Mouse (Mus musculus): ENCODE data around the gene Grik4. TPM values are rescaled to one million over a fixed set of nuclear protein-coding genes. Genes with fewer than 3 reads are reported as not detected.
"Not testable (repeated sequence)": the region's sequence is repeated elsewhere in the genome, so short reads cannot be mapped to it uniquely, and the experiment has no call there.

The Grik4 gene
- polyA plus RNA-seq, 1 experiment from 2014 or later, result 2.8 TPM

DNA sequence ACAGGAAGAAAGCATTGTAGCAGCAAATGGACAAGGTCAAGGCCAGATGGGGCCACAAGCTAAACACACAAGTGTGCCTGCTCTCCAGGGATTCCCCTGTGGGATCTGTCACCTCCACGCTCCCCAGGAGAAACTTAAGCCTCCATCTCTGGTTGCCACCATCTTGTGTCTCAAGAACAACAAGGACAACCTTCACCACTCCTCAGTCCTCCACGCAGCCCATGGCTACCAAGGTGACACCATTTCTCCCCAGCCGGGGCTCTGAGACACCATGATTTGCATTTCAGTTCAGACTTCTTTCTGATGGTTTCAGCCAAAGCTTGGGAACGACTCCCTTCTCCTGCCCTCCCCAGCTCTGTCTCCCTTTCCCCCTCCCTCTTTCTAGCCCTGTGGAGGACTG lies 152.9 kb downstream of the Grik4 start:
- no peak overlapping the region for H3K4me2 ChIP-seq
- H3K9ac ChIP-seq, result no peak overlapping the region
- H3K9me3 ChIP-seq, result no peaks in the 10 kb centered on the region
- H3K27me3 ChIP-seq, result peaks cover 10% of the 10 kb centered on the region
- H3K4me1 ChIP-seq, result peaks cover 13% of the 10 kb centered on the region; the same call in 1 of the 2 replicates
- WGBS, result 71% methylated on average over 4 of the region's 4 CpGs
- no peak overlapping the region for H3K27ac ChIP-seq
- H3K36me3 ChIP-seq (replicated peaks), result no peaks in the 10 kb centered on the region
- ATAC-seq (ENCODE audit: low FRiP score), result no peak
- no peak overlapping the region for H3K4me3 ChIP-seq (replicated peaks)

DNA sequence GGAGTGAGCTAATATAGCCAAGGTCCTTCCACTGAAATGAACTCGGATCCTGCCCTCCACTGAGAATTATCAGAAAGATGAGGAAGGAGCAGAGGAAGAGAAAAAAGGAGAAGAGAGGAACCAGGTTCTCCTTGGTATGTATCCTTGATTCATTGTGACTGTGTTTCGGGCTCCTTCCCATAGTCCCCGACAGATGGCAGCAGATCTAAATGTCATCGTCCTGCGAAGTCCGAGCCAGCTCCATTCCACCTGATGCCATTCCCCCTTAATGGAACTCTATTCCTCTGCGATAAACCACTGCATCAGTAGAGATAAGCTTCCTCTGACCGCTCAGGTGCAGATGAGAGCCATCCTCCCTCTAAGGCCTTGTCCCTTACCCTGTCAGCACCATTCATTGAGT lies 155.8 kb downstream of the Grik4 start:
- Histone ChIP-seq H3K9me3 (no peaks in the 10 kb centered on the region), H3K27me3 (peaks cover 10% of the 10 kb centered on the region), H3K4me2 (no peak overlapping the region), H3K4me3 (replicated peaks) (no peak overlapping the region), H3K27ac (no peak overlapping the region), H3K4me1 (peaks cover 9% of the 10 kb centered on the region; the same call in 1 of the 2 replicates), H3K36me3 (replicated peaks) (no peaks in the 10 kb centered on the region), H3K9ac (no peak overlapping the region)
- ATAC-seq (ENCODE audit: low FRiP score), result no peak
- WGBS, result 23% methylated on average over 8 of the region's 8 CpGs

DNA sequence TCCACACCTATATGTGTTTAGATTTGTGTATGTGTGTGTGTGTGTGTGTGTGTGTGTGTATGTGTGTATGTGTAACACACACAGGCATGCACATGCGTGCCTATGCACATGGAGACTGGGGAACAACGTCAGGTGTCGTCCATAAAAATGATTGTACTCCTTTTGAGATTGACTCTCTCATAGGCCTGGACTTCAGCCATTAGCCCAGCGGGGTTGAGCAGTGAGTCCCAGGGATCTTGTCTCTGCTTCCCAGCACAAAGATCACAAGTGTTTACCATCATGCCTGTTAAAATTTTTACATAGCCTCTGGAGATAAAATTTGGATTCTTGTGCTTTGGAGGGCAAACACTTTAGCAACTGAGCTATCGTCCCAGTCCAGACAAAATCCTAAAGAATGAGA lies 157.4 kb downstream of the Grik4 start:
- 0 out of 2 replicates have a peak, but pooled peaks cover 2% of the 10 kb centered on the region for H3K4me1 ChIP-seq
- H3K27ac ChIP-seq, result no peak overlapping the region
- H3K36me3 ChIP-seq (replicated peaks), result no peaks in the 10 kb centered on the region
- ATAC-seq (ENCODE audit: low FRiP score), result no peak
- WGBS, result 86% methylated on average over 5 of the region's 5 CpGs
- no peaks in the 10 kb centered on the region for H3K9me3 ChIP-seq
- H3K9ac ChIP-seq, result no peak overlapping the region
- no peak overlapping the region for H3K4me2 ChIP-seq
- no peak overlapping the region for H3K4me3 ChIP-seq (replicated peaks)
- H3K27me3 ChIP-seq, result peaks cover 5% of the 10 kb centered on the region; the same call in 1 of the 2 replicates

DNA sequence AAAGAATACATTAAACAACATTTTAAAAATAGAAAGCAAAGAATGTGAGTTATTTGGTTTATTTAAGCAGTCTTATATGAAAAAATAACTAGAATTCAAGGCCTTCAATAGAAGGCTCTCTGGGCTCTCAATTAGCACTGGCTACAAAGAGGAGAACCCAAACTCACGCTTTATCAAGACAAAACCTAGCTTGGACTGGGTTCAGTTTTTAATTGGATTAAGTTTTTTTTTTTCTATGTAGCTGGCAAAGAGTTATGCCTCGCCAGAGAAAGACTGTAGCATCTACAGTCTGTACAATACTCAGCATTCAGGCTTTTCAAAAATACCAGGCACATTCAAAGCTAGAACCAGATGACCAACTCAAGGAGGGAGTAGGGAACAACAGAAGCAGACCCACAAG lies 158.0 kb downstream of the Grik4 start:
- no peaks in the 10 kb centered on the region for H3K36me3 ChIP-seq (replicated peaks)
- WGBS, result 30% methylated on average over 2 of the region's 2 CpGs
- no peak overlapping the region for H3K27ac ChIP-seq
- no peak overlapping the region for H3K4me2 ChIP-seq
- no peak for ATAC-seq (ENCODE audit: low FRiP score)
- H3K4me1 ChIP-seq, result no peaks in the 10 kb centered on the region
- no peak overlapping the region for H3K4me3 ChIP-seq (replicated peaks)
- 0 out of 2 replicates have a peak, but pooled peaks cover 5% of the 10 kb centered on the region for H3K27me3 ChIP-seq
- no peaks in the 10 kb centered on the region for H3K9me3 ChIP-seq
- H3K9ac ChIP-seq, result no peak overlapping the region

DNA sequence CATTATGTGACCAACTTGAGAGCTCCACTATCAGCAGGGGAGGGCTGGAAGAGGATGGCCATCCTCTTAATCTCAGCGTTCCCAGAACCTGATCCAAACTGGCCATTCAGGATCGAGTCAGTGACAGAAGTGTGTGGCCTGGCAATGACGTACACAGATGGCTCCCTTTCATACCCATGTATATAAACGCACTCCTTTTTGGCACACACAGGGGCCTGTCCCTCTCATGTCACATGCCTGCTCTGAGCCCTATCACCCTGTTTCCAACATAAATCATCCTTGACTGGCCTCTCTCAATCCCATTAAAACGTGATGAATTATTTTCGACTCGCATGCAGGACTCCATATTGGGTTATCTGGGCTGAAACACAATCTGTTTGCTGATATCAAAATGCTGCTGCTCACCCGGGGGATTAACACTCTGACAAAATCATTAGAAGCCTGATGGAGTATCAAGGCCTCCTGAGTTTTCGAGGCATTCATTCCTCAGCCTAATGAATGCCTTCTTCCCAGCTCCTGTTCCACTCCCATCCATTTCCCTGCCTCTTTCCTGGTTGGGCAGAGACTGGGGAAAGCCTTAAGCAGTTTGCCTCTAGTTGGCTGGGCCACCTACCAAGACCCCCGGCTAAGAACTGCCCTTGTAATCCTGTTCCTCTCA lies 159.0 kb downstream of the Grik4 start:
- H3K9me3 ChIP-seq, result no peaks in the 10 kb centered on the region
- no peak for ATAC-seq (ENCODE audit: low FRiP score)
- H3K4me3 ChIP-seq (replicated peaks), result no peak overlapping the region
- 70% methylated on average over 10 of the region's 10 CpGs for WGBS
- no peaks in the 10 kb centered on the region for H3K4me1 ChIP-seq
- 0 out of 2 replicates have a peak, but pooled peaks cover 5% of the 10 kb centered on the region for H3K27me3 ChIP-seq
- no peak overlapping the region for H3K27ac ChIP-seq
- H3K36me3 ChIP-seq (replicated peaks), result no peaks in the 10 kb centered on the region
- no peak overlapping the region for H3K4me2 ChIP-seq
- no peak overlapping the region for H3K9ac ChIP-seq

DNA sequence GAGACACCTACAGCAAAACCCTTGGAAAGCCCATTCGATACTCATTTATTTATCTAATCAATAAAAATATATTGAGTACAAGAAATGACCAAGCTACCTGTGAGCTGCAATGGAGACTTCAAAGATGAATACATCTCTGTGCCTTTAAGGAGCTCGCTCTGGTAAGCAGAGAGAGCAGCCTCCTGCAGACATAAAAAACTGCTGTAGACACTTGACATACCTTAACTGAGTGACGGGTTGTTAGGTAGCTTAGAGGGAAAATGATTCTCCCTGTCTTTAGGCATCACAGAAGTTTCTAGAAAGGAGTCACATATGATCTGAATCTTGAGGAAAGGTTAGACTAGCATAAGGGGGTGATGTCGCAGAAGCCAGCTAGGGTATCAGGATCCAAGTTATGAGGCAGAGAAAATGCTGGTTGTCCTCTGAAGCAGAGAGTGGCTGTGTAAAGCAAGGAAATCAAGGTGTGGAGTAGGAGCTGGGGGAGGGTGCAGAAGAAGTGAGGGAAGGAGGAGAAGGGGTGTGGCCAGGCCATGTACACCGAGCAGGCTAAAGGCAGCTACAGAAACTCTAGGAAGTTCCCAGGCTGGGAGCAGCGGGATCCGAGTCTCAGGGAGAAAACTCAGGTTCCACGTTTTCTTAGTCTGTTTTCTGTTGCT lies 160.9 kb downstream of the Grik4 start:
- Histone ChIP-seq H3K36me3 (replicated peaks) (no peaks in the 10 kb centered on the region), H3K4me1 (no peaks in the 10 kb centered on the region), H3K4me3 (replicated peaks) (no peak overlapping the region), H3K9me3 (no peaks in the 10 kb centered on the region), H3K27ac (no peak overlapping the region), H3K9ac (no peak overlapping the region), H3K27me3 (0 out of 2 replicates have a peak, but pooled peaks cover 5% of the 10 kb centered on the region), H3K4me2 (no peak overlapping the region)
- WGBS, result 52% methylated on average over 8 of the region's 8 CpGs
- no peak for ATAC-seq (ENCODE audit: low FRiP score)

DNA sequence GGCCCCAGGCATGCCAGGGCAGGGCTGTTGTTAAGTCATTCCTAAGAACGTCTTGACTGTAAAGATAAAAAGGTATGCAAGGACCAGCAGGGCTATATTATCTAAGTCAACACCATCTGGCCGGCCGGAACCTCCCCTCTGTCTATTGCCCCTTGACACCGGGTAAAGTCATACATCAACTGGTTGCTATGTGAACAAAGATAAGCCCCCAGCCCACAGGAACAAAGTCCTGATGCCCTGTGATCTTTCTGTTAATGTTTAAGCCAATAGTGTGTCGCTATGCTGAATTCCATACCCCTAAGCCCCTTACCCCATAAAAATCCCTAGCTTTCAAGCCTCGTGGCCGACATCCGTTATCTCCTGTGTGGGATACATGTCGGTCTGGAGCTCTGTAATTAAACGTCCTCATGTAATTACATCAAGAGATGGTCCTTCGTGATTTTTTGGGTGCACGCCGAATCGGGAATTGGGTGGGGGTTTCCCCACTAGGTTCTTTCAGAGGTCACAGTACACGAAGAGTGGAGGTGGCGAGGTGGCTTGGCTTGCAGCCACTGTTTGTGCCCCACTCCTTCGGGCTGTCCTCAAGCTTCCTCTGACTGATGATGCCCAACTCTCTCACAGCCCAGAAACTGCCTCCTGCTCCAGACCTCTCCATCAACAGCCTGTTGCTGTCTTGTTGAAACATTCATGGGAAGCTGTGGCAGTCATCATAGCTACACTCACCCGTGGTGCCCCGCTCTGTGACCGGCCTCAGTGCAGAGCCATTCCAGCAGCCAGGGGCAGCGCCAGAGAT lies 165.6 kb downstream of the Grik4 start:
- WGBS, result 86% methylated on average over 21 of the region's 21 CpGs
- H3K36me3 ChIP-seq (replicated peaks); H3K4me2 ChIP-seq; H3K4me1 ChIP-seq; H3K27me3 ChIP-seq; H3K4me3 ChIP-seq (replicated peaks); H3K9ac ChIP-seq; H3K9me3 ChIP-seq; ATAC-seq (ENCODE audit: low FRiP score): not testable (repeated sequence)
- H3K27ac ChIP-seq, result 0 out of 2 replicates have a peak overlapping the region, but pooled peaks have one; percentile 0

DNA sequence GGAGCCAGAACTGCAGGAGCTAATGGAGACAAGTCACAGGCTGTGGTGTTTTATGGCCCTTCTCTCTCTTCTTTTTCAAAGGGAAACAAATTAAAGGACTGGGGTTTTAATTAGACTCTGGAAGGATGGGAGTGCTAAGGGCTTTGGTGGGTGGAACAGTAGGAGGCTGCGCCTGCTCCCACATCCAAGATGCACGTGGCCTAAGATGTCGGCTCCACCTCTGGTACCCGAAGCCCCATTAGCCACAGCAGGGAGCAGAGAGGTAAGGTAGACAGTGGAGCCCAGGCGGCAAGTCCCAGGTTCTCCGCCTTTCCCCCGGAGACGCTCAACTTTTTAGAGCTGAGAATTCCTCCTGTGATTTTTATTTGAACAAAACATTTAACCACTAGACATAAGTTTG lies 166.4 kb downstream of the Grik4 start:
- Histone ChIP-seq H3K4me3 (replicated peaks) (no peak overlapping the region), H3K4me2 (no peak overlapping the region), H3K9ac (no peak overlapping the region), H3K36me3 (replicated peaks) (no peaks in the 10 kb centered on the region), H3K4me1 (peaks cover 7% of the 10 kb centered on the region; the same call in 1 of the 2 replicates), H3K27me3 (no peaks in the 10 kb centered on the region), H3K27ac (no peak overlapping the region), H3K9me3 (no peaks in the 10 kb centered on the region)
- 86% methylated on average over 8 of the region's 8 CpGs for WGBS
- no peak for ATAC-seq (ENCODE audit: low FRiP score)

DNA sequence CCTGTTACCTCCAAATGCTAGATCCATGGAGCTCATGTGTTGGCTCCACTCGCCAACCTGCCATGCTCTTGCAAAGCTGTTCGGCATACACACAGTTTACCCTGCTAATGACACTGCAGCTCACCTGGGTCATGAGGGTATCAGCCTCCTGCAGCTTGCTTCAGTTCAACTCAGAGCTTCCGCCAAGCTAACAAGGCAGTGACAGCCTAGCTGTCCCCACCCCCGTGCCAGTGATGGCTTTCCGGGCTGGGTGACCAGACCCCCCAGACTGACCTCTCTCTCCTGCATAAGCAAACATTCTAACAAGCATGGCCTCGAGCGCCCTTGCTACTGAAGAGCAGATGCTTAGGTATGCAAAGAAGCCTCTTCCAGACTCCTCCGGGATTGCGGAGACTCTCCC lies 167.5 kb downstream of the Grik4 start:
- Histone ChIP-seq H3K9ac (no peak overlapping the region), H3K36me3 (replicated peaks) (no peaks in the 10 kb centered on the region), H3K4me1 (peaks cover 7% of the 10 kb centered on the region; the same call in 1 of the 2 replicates), H3K4me2 (no peak overlapping the region), H3K27ac (no peak overlapping the region), H3K27me3 (no peaks in the 10 kb centered on the region), H3K4me3 (replicated peaks) (no peak overlapping the region), H3K9me3 (no peaks in the 10 kb centered on the region)
- 76% methylated on average over 9 of the region's 9 CpGs for WGBS
- no peak for ATAC-seq (ENCODE audit: low FRiP score)

DNA sequence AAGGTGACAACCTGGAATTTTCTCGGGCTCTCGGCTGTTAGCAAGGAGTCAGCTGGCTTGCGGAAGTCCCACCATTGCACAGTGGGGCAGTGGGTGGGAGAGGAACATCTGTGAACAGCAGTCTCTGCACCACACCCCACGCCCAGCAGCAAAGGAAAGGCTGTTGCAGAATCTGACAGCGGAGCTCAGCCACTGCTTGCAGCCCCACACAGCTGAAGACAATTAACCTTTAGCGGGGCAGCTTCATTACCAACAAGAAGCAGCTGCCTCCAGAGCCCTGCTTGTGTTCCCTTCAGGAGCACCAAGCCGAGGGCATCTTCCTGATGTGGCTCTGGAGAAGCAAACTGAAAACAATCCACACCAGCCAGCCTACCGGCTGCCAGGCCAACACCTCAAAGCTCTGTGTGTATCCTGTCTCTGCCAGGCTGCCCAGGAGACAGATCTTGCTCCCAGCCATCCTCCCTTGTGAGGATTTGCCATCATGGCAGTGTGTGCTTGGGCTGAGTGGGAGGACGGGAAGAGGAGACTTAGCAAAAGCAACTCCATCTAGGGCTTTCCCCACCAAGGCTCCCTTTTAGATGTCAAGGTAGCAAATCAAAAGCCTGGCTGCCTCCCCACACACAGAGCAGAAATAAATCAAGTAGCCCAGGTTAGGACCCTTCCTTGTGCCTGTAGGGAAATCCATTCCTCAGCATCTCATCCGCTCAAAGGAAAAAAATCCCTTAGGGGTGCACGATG lies 179.3 kb downstream of the Grik4 start:
- no peaks in the 10 kb centered on the region for H3K36me3 ChIP-seq (replicated peaks)
- 43% methylated on average over 11 of the region's 11 CpGs for WGBS
- H3K4me1 ChIP-seq, result peaks cover 11% of the 10 kb centered on the region
- H3K9me3 ChIP-seq, result no peaks in the 10 kb centered on the region
- no peaks in the 10 kb centered on the region for H3K27me3 ChIP-seq
- peak; percentile 58 for ATAC-seq (ENCODE audit: low FRiP score)
- H3K27ac ChIP-seq, result 0 out of 2 replicates have a peak overlapping the region, but pooled peaks have one; percentile 27
- no peak overlapping the region for H3K9ac ChIP-seq
- H3K4me3 ChIP-seq (replicated peaks), result no peak overlapping the region
- H3K4me2 ChIP-seq, result no peak overlapping the region

DNA sequence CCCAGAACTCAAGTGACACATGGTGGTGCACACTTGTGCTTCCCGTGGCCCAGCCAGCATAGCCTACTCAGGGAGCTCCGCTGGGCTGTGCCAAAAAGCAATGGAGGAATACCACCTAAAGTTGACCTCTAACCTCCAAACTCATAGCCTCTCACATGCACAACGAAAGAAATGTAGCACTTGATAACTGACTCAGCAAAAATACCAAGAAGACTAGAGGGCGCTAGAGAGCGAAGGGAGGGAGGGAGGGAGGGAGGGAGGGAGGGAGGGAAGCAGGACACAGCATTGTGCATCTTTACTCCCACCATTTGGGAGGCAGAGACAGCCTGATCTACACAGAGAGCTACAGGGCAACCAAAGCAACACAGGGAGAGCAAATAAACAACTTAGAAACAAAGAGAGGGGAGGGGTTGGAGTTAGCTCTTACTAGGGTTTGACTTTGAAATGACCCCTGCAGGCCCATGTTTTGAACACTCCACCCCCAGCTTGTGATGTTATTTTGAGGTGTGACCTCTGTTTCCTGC lies 185.5 kb downstream of the Grik4 start:
- ATAC-seq (ENCODE audit: low FRiP score), result no peak
- Histone ChIP-seq H3K4me2 (no peak overlapping the region), H3K9me3 (no peaks in the 10 kb centered on the region), H3K36me3 (replicated peaks) (no peaks in the 10 kb centered on the region), H3K4me1 (no peaks in the 10 kb centered on the region; the same call in 1 of the 2 replicates), H3K9ac (no peak overlapping the region), H3K27ac (no peak overlapping the region), H3K4me3 (replicated peaks) (no peak overlapping the region), H3K27me3 (0 out of 2 replicates have a peak, but pooled peaks cover 3% of the 10 kb centered on the region)
- WGBS, result 60% methylated on average over 5 of the region's 5 CpGs

Measured in forebrain, embryonic 12.5 days (tissue).